Mouse (Mus musculus) bone marrow, adult 2 months (tissue): Measurements from ENCODE around the gene Mrpl43.

Source experiments
- CTCF ChIP-seq: fragments of 200-500 bp; IDR thresholded peaks from 2 replicates; pipeline ENCODE4 v1.5.1; 2011; ENCODE audit warnings: low read length, control low read depth; ENCODE audit not compliant: control insufficient read depth, insufficient read depth
- POLR2A ChIP-seq: fragments of 200-500 bp; IDR thresholded peaks from 2 replicates; pipeline ENCODE4 v1.6.1; 2011; ENCODE audit warnings: low read depth, mild to moderate bottlenecking, control low read depth, low read length, borderline replicate concordance; ENCODE audit not compliant: control insufficient read depth

GRCm38 (mm10) chr19:44987851-44988250 is 18.4 kb downstream of the Mrpl43 start:
- TF ChIP-seq CTCF (no peak), POLR2A (no peak)
